ENCODE assay signal across 9 mouse cellular contexts in genomic region chr1:181039652-181040051, GRCm38 (mm10). TPM values are rescaled to one million over a fixed set of nuclear protein-coding genes. Genes with fewer than 3 reads are reported as not detected.
A peak's percentile ranks its signal among the peaks of the same experiment; 100 is the strongest.
DNase-seq lines count a peak whose midpoint lies in the region; ATAC-seq and TF ChIP-seq lines count a peak whose summit lies in the region.
"Had no signal": no experiment of that assay in that cellular context is flagged by ENCODE, and none has a peak within 500 bp of the region (broad histone marks: within the 10 kb centered on the region; RNA-seq: fewer than 3 reads in every experiment).

No protein-coding gene starts in this region.

- H3K4me2 ChIP-seq in forebrain, postnatal 0 days (ENCODE audit: low read depth): no peak overlapping the region
- no peak overlapping the region for H3K4me2 ChIP-seq in forebrain, embryonic 11.5 days (ENCODE audit: low read depth, low read length, severe bottlenecking)
- 0 out of 2 replicates have a peak overlapping the region, but pooled peaks have one; percentile 21 for H3K4me2 ChIP-seq in embryonic facial prominence, embryonic 12.5 days (replicated peaks)
- H3K4me2 ChIP-seq in liver, embryonic 13.5 days: no peak overlapping the region

- H3K4me3 ChIP-seq in forebrain, postnatal 0 days (ENCODE audit: low read depth, low read length): no peak overlapping the region
- no peak overlapping the region for H3K4me3 ChIP-seq in forebrain, embryonic 11.5 days (ENCODE audit: low read depth, low read length)
- H3K4me3 ChIP-seq in embryonic facial prominence, embryonic 12.5 days: no peak overlapping the region
- no peak overlapping the region for H3K4me3 ChIP-seq in liver, embryonic 13.5 days (replicated peaks)

- no peaks in the 10 kb centered on the region for H3K36me3 ChIP-seq in forebrain, postnatal 0 days (ENCODE audit: insufficient read depth)
- H3K36me3 ChIP-seq in forebrain, embryonic 11.5 days (ENCODE audit: control insufficient read depth, insufficient read depth, low read length): no peaks in the 10 kb centered on the region
- no peaks in the 10 kb centered on the region for H3K36me3 ChIP-seq in embryonic facial prominence, embryonic 12.5 days
- H3K36me3 ChIP-seq in liver, embryonic 13.5 days: no peaks in the 10 kb centered on the region

- no peaks in the 10 kb centered on the region for H3K4me1 ChIP-seq in forebrain, postnatal 0 days (ENCODE audit: insufficient read depth)
- no peaks in the 10 kb centered on the region for H3K4me1 ChIP-seq in forebrain, embryonic 11.5 days (replicated peaks; ENCODE audit: control insufficient read depth, insufficient read depth, low read length)
- H3K4me1 ChIP-seq in embryonic facial prominence, embryonic 12.5 days: no peaks in the 10 kb centered on the region
- peaks cover 18% of the 10 kb centered on the region for H3K4me1 ChIP-seq in liver, embryonic 13.5 days (replicated peaks)

- ATAC-seq in forebrain, postnatal 0 days: no peak
- no peak for ATAC-seq in forebrain, embryonic 11.5 days (replicated peaks; ENCODE audit: low FRiP score)
- no peak for ATAC-seq in embryonic facial prominence, embryonic 12.5 days (ENCODE audit: insufficient number of reproducible peaks, insufficient read depth, low FRiP score, low TSS enrichment)
- ATAC-seq in liver, embryonic 13.5 days (ENCODE audit: low read depth): 0 out of 2 replicates have a peak, but pooled peaks have one; percentile 34

- H3K9ac ChIP-seq in forebrain, postnatal 0 days: no peak overlapping the region
- H3K9ac ChIP-seq in forebrain, embryonic 11.5 days (ENCODE audit: low read length): no peak overlapping the region
- H3K9ac ChIP-seq in embryonic facial prominence, embryonic 12.5 days: no peak overlapping the region
- no peak overlapping the region for H3K9ac ChIP-seq in liver, embryonic 13.5 days

- DNase-seq in forebrain, postnatal 0 days: peak; percentile 63
- no peak for DNase-seq in forebrain, embryonic 11.5 days (ENCODE audit: low spot score)
- peak; percentile 16 for DNase-seq in 3134 (ENCODE audit: extremely low read depth, insufficient read length, low spot score)
- DNase-seq in NIH3T3 (ENCODE audit: low read depth): peak; percentile 76
- peak; percentile 22 for DNase-seq in liver, embryonic 13.5 days
- peak; percentile 46 for DNase-seq in thymus, postnatal 14 days
- no peak for DNase-seq in gastrocnemius, adult 8-10 months (ENCODE audit: low spot score in 2 of 2)

- no peaks in the 10 kb centered on the region for H3K9me3 ChIP-seq in forebrain, postnatal 0 days (ENCODE audit: low read length)
- no peaks in the 10 kb centered on the region for H3K9me3 ChIP-seq in forebrain, embryonic 11.5 days (ENCODE audit: control insufficient read depth, low read length)
- H3K9me3 ChIP-seq in embryonic facial prominence, embryonic 12.5 days: no peaks in the 10 kb centered on the region
- H3K9me3 ChIP-seq in liver, embryonic 13.5 days (replicated peaks): no peaks in the 10 kb centered on the region

- WGBS in forebrain, postnatal 0 days: 8% methylated on average over 4 of the region's 4 CpGs
- WGBS in forebrain, embryonic 11.5 days: 16% methylated on average over 4 of the region's 4 CpGs
- WGBS in embryonic facial prominence, embryonic 12.5 days: 15% methylated on average over 4 of the region's 4 CpGs
- 5% methylated on average over 4 of the region's 4 CpGs for WGBS in liver, embryonic 13.5 days (ENCODE audit: insufficient replicate concordance)

- no peak overlapping the region for H3K27ac ChIP-seq in forebrain, postnatal 0 days (ENCODE audit: low read depth, low read length)
- H3K27ac ChIP-seq in forebrain, embryonic 11.5 days (ENCODE audit: low read depth, low read length): no peak overlapping the region
- H3K27ac ChIP-seq in embryonic facial prominence, embryonic 12.5 days: no peak overlapping the region
- no peak overlapping the region for H3K27ac ChIP-seq in liver, embryonic 13.5 days
- H3K27ac ChIP-seq: macrophage had no signal

- no peaks in the 10 kb centered on the region for H3K27me3 ChIP-seq in forebrain, postnatal 0 days (ENCODE audit: insufficient read depth, low read length)
- H3K27me3 ChIP-seq in forebrain, embryonic 11.5 days (ENCODE audit: control insufficient read depth, insufficient read depth, low read length): no peaks in the 10 kb centered on the region
- H3K27me3 ChIP-seq in embryonic facial prominence, embryonic 12.5 days: 0 out of 2 replicates have a peak, but pooled peaks cover 8% of the 10 kb centered on the region
- H3K27me3 ChIP-seq in liver, embryonic 13.5 days: peaks cover 18% of the 10 kb centered on the region

- peak; percentile 81 for TF ChIP-seq CTCF in forebrain, postnatal 0 days (IDR thresholded peaks at IDR 0.05; ENCODE audit: low read depth)

RNA-seq across cellular contexts. Expression of gene 9130409I23Rik, which starts 11.4 kb away (rescaled TPM):
- total RNA-seq in forebrain, postnatal 0 days (2014; rRNA removed): not detected in 2 replicates
- 0.08 TPM in 1 of 2 replicates, not detected in the other for polyA plus RNA-seq in forebrain, postnatal 0 days (2015; fragmentation: Nextera tagmentation; extraction: Ambion mirVana)
- polyA plus RNA-seq in forebrain, embryonic 11.5 days (2014; fragmentation: Nextera tagmentation; extraction: Ambion mirVana): 0.09 TPM in 1 of 2 replicates, not detected in the other
- not detected in 2 replicates for polyA plus RNA-seq in embryonic facial prominence, embryonic 12.5 days (2016; fragmentation: Nextera tagmentation; extraction: Ambion mirVana)
- polyA plus RNA-seq in liver, embryonic 13.5 days (2015; fragmentation: Nextera tagmentation; extraction: Ambion mirVana): 0.09 TPM in 1 of 2 replicates, not detected in the other
- not detected for total RNA-seq in gastrocnemius, adult 8-10 months (2022)
- polyA plus RNA-seq: macrophage had no signal

RNA-seq across cellular contexts. Expression of gene Ephx1, which starts 18.9 kb away (rescaled TPM):
- 10.2 and 13.9 TPM in 2 replicates for total RNA-seq in forebrain, postnatal 0 days (2014; rRNA removed)
- 10.4 and 10.5 TPM in 2 replicates for polyA plus RNA-seq in forebrain, postnatal 0 days (2015; fragmentation: Nextera tagmentation; extraction: Ambion mirVana)
- 0.65 and 1.1 TPM in 2 replicates for polyA plus RNA-seq in forebrain, embryonic 11.5 days (2014; fragmentation: Nextera tagmentation; extraction: Ambion mirVana)
- 1.5 and 2.6 TPM in 2 replicates for polyA plus RNA-seq in embryonic facial prominence, embryonic 12.5 days (2016; fragmentation: Nextera tagmentation; extraction: Ambion mirVana)
- 3.5 and 3.7 TPM in 2 replicates for polyA plus RNA-seq in liver, embryonic 13.5 days (2015; fragmentation: Nextera tagmentation; extraction: Ambion mirVana)
- 10 to 100 TPM; 14.5 to 20.7 (median 16.2) TPM for total RNA-seq in gastrocnemius, adult 8-10 months (2022)

Comparison
In these comparisons a context has a peak if more than half of its experiments do, and no peak if none do; other contexts are left out.
1. DNase-seq: peak in forebrain, postnatal 0 days (single experiment), 3134 (single experiment), NIH3T3 (single experiment), liver, embryonic 13.5 days (single experiment) and thymus, postnatal 14 days (single experiment); none in forebrain, embryonic 11.5 days (single experiment) and gastrocnemius, adult 8-10 months (0 of 2).